Mouse (Mus musculus) common myeloid progenitor, adult 5-6 weeks (primary cell): ENCODE measurements around the gene Scfd2. TPM values are rescaled to one million over a fixed set of nuclear protein-coding genes. Genes with fewer than 3 reads are reported as not detected.

Source experiments
- ATAC-seq: replicated peaks from 2 replicates; pipeline ENCODE4 v1.8.0; 2016; ENCODE audit warnings: low read depth, mild to moderate bottlenecking, moderate TSS enrichment, inconsistent platforms; ENCODE audit not compliant: poor library complexity, severe bottlenecking
- total RNA-seq: library from RNA; stranded (forward); fragments of 200-1000, 187-1606 nt; gene quantifications from 2 replicates; pipeline ENCODE4 v1.2.3, GENCODE M21; 2017

Gene Scfd2
- total RNA-seq, 1 experiment from 2014 or later: 17.0 TPM

DNA sequence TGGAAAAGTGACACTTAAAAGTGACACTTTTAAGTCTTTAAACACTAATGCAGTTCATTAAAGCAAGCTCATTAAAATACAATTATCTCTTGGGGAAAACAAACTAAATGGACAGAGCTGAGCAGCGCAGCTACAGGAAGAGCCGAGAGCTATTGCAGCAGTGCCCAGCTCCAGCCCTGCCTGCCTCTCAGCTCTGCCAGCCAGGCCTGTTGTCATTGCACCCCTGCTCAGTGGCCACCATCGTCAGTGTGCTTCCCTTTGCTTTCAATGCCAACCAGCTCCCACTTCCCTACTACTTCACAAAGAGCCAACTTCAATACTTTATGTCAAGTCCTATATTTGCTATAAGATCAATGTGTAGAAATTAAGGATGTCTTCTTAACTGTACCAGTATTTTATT, 63.8 kb downstream of the Scfd2 start:
- no peak for ATAC-seq

DNA sequence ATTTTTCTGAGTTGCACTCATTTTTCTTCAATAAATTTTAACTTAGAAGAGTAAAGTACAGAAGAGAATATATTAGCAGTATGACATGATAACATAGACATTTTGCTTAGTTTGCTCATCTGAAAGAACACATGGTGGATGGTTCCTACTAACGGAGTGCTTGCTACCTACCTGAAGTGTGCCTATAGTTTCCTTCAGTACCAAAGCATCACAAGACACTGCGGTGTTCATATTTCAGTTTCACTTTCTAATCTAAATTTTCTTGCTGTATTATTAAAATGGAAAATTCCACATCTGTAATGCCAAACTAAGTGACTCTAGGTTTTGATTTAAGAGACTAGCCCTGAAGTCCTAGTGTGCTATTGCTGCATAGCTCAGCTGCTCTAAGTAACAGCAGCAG, 74.8 kb downstream of the Scfd2 start:
- no peak for ATAC-seq

DNA sequence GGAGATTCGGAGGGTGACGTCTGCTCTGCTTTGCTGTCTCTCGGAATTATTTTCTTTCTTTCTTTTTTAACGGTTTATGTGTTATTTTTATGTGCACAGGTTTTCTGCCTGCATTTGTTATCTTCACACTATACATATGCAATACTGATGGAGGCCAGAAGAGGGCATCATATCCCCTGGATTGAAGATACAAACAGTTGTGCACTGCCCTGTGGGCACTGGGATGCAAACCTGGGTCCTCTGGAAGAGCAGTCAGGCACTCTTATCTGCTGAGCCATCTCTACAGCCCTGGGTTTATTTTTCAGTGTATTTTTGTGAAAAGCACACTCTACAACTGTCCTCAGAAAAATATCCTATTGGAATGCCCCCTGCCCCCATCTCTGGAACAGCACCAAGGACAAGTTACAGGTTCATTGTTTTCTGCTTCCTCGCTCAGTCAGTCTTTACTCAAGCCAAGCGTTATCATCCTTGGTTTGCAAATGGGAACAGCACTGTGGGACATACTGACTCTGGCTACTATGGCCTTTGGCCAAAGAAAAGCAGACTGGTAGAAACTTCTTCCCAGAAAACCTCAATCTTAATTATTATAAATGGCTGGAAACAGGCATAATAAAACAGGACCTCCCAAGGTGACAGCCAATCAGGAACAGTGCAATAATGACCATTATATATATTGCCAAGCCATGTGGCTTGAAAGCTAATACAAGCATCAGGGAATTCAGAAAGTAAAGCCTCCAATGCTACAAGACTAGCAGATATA, 75.9 kb downstream of the Scfd2 start:
- ATAC-seq: no peak

DNA sequence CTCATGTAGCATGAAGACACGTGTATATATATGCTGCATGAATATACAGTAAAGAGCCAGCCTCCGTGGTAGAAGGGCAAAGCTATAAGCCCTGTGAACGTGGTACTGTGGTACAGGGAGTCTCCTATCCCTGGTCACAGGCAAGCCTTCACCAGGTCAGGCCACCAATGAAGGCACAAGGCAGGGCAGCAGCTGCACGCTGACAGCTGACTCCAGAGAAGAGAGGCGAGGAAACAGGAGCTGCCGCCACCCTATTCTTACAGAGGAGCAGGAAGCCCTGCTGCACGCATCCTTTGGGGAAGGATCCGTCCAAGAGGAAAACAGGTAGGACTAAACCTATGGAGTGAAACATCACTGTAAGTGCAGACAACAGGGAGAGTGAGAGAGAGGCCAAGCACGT, 76.5 kb downstream of the Scfd2 start:
- ATAC-seq: no peak

DNA sequence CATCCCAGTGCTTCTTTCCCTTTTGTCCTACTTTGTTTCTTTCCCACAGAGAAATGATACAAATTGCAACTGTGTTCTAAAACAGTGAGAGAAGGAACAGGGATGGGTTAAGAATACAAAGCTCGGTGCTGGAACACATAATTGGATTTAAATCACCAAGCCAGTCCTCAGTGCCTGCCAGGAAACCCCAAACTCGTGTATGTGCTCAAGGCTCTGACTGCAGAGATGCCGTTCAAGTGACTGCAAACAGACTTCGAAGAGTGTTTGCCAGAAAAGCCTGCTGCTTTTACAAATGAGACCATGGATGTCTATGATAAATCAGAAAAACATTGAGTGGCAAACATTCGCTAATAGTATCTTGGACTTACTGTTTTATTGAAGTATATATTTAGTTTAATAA, 80.6 kb downstream of the Scfd2 start:
- no peak for ATAC-seq

DNA sequence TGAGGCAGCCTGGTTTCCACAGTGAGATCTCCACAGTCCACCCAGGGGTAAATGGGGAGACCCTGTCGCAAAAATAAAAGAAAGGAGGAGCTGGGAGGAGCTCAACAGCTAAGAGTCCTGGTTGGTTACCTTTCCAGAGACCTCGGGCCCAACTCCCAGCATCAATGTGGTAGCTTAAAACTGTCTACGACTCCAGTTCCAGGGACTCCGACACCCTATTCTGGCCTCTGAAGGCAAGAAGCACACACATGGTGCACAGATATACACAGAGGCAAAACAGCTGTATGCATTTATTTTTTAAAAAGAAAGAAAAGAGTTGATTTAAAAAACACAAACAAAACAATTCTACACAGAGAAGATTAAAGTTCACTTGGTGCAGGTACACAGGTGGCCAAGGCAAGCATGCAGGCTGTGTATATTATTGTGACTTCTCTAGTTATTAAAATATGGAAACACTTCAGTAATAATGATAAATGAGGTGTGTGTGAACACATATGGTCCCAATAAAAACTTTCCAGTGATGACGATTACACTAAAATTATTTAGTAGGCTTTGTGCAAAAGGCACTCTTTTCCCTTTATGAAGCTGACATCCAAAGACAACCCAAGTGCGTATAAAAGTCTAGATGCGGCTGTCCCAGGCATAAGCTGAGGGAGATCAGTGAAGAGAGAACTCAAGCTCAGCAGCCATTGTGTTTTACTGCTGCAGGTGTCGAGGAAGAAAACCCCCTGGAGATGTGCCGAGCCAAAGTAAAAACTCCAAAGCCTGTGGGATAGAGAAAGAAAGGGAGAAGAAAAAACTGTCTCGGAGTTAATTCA, 83.8 kb downstream of the Scfd2 start:
- no peak for ATAC-seq

DNA sequence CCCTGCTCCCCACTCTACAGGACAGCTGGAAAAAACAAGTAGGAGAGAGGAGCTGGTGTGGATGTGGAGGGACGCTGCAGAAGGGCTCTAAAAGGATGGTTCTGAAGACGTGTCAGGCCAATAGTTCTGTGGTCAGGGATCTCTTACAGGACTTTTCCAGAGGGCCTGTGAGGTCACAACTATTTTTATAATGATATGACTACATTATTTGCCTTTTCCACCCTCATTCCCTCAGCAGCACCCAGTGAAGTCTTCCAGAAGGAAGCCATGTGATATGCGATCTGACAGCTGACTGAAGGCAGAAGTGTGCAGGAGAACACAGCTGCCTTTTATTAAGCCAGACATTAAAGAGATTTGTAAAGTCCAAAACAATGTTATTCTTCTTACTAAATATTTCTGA, 85.7 kb downstream of the Scfd2 start:
- ATAC-seq: no peak

DNA sequence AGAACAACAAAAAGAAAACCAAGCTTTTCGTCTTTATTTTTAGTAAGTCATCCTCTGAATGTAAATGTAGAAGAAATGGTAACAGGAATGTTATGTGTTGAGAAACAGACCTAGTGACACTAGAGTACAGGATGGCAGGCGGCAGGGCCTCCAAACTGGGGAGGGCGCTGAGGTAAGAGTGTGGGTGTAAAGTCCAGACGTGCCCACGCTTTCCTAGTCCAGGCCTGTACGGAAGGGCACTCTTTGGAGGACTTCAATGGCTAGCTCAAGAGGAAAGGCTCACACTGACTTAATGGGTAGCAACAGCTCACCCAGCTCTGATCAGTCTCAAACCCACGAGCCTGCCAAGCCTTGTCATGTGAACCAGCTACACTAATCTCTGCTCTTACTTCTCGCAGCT, 93.2 kb downstream of the Scfd2 start:
- no peak for ATAC-seq

DNA sequence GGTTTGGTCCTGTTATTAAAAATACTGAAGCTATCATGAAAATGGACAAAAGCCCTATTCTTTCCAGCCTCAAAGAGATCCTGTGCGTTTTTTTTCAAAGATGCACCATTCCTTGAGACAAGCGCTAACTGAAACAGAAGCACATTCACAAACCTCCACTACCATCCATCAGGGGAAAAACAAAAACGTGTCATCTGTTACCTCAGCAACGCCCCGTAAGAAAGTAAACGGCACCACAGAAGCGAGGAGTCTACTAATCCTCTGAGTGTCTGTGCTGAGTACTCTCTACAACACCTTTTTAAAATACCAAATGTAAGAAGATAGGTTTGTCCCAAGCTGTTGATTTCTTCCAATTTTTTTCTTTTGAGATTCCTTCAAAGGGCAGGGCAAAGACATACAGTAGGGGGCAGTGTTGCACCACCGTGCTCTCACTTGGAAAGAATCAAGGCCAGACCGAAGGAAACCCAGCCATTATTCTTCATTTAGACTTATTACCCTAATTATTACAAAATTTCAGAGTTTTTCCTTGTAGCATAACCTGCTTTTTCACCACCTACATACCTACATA, 97.9 kb downstream of the Scfd2 start:
- peak; percentile 64; the same call in 1 of the 2 replicates for ATAC-seq

DNA sequence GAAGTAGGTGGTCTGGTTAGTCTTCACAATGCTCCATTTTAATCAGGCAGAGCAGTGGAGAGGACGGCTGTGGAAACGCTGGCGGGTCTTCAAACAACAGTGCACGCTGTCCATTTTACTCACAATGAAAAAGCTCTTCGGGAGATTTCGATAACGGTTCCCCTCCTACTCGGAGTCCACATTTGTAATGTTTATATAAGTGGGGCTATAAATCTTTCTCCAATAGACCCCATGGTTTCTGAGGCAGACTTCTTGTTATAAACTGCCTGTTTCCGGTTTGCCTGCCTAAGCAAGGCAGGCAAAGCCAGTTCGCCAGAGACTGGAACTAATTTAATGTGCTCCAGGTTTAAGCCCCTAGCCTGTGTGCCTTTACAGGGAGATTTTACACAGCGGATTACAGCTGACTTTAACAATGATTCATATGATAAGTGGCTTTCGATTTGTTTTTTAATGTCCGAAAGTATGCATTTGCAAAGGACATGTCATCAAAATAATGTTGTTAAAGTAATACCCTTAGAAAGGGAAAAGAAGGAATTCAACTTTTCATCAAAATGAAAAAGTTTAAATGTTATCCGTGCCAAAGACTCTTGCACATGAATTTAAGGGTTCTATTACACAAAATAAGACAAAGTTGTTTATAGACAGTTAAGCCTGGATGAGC, 98.5 kb downstream of the Scfd2 start:
- ATAC-seq: 0 out of 2 replicates have a peak, but pooled peaks have one; percentile 19

DNA sequence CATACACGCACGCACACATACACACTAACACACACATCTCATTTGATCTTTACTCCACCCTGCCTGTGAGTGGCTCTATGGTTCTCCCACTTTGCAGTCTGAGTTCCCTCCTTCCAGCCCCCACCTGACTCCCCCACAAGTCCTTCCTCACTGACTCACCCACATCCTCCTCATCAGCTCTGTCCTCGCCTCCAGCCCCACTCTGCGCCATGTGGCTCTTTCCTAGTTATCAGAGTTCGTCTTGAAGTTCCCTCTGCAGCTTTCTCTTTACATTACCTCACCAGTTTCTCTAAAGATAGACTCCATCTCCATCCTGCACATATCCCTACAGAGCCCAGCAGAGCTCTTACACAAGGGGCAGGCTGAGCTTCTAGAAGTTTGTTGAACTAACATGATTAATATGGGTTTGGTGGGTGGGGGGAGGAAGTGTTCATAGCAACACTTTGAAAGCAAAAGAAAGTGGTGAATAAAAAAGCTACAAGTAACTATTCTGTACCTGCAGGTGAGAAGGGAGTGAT, 110.9 kb downstream of the Scfd2 start:
- ATAC-seq: peak; percentile 56; the same call in 1 of the 2 replicates

DNA sequence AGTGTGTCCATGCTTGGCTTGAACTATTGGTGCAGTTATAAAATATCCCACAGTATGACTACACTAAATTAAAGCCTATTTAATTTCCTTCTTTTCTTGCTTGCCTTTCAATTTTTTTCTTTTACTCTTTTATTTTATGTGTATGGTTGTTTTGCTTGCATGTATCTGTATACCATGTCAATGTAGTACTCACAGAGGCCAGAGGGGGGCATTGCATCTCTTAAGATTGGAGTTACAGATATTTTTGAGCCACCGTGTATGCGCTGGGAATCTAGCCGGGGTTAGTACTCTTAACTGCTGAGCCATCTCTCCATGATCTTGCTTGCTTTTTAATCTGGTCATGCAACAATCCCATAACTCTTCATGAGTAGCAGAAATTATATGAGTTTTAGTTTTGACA, 119.0 kb downstream of the Scfd2 start:
- no peak for ATAC-seq

DNA sequence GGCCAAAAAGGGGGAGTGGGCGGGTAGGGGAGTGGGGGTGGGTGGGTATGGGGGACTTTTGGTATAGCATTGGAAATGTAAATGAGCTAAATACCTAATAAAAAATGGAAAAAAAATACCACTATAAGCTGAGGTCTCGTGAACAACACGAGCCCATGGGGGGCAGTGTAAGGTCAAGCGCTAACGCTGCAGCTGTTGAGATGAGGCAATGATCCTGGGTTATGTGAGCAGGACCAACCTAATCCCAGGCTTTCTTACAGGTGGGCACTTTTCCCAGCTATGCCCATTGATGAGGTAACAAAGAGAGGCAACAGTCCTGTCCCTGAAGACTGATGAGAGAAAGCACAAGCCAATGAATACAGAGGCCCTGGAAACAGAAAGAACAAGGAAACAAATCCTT, 126.7 kb downstream of the Scfd2 start:
- ATAC-seq: no peak

DNA sequence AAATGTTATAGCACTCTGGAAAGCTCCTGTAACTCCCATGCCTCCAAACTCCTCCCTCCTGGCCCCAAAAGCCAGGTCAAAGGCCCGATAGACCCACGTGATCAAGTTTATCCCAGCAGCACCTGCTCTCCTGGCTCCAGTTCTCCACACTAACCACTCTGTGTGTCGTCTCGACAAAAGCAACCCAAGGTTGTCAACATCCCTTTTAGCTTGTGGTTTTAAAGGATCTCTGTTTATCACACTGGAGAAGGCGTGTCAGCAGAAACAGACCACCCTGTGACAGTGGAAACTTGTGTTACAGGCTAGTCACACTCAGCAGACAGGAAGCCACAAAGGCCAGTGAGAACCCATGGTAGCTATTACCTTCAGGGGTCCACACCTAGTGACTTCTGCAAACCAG, 127.5 kb downstream of the Scfd2 start:
- ATAC-seq: peak; percentile 97

DNA sequence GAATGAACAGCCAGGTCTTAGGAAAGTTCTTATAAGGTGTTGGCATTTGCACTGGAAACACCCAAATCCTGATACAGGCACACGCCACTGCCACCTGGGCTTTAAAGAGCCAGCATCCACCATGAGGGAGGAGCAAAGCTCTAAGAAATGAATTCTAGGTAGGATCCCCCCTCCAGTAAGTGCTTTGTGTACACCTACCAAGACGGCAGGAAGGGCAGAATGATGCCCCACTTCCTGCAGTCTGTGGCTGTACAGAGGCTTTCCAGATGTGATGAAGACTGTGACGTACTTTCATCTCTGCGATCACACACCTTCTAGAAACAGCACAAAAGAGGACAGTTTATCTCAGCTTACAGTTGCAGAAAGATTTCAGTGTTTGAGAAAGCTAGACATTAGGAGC, 128.9 kb downstream of the Scfd2 start:
- ATAC-seq: no peak

DNA sequence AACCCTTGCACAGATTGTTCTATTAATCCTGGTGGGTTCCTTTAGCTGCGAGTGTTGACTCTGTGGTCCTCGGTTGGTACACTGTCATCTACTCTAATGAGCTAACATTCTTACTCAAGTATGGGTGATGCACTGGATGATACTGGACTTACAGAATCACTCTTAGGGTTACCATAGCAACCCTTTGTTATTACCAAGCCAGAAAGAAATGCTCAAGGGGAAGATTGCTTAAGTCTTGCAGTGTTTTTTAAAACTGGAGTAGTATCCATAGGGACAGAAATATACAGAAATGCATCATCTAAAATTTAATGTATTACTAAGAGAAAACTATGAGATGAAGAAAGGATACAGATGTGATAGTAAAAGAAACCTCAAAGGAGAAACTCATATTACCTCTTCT, 139.8 kb downstream of the Scfd2 start:
- ATAC-seq: no peak

DNA sequence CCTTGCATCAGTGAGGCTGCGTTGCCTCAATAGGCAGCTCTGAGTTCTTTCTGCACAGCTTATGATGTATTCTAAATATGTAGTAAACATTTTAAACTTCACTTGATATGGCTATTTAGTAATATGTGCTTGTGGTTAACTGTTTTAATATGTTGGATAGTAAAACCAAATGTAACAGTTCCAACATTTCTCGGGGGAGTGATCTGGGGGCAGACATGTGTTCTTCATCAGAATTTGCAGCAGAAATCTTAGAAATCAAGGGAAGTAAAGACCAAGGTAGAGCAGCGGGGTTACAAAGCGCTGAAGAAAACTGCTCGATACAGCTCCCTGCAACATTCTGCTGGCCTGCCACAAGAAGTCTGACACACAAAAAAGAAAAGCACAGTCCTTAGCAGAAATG, 140.2 kb downstream of the Scfd2 start:
- ATAC-seq: no peak

DNA sequence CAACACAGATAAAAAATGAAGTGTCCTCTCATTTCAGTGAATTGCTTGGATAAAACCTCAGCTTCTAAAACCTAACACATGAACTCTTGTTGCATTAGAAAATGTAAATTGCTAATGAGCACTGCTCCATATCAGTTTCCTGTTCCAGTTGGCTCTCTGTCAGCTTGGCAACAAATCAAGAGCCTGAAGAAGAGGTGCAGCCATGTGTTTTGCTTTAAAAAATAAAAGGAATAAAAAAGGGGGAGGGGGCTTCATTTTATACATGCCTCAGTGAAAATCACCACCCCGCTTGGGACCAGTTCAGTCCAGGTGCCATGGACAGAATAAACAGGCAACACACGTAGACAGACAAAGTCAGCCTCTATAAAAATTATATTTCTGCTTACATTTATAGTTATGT, 142.7 kb downstream of the Scfd2 start:
- no peak for ATAC-seq

DNA sequence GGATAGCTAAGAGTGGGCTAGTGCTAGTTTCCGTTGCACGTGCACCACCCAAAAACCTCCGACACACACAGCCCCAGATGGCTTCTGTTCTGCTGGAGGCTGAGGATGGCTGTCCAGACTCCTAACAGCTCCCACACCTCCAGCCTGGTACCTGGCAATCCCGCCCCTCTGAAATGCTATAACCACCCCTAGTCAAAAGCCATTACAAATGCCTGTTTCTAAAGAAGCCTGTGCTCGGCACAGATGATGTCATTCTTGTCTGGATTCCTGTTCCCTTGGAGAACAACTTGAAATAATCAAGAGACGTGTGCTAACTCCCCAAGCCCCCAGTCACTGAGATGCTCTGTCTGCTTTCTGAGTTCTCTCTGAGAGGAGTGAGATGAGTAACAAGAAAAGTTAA, 143.5 kb downstream of the Scfd2 start:
- no peak for ATAC-seq

DNA sequence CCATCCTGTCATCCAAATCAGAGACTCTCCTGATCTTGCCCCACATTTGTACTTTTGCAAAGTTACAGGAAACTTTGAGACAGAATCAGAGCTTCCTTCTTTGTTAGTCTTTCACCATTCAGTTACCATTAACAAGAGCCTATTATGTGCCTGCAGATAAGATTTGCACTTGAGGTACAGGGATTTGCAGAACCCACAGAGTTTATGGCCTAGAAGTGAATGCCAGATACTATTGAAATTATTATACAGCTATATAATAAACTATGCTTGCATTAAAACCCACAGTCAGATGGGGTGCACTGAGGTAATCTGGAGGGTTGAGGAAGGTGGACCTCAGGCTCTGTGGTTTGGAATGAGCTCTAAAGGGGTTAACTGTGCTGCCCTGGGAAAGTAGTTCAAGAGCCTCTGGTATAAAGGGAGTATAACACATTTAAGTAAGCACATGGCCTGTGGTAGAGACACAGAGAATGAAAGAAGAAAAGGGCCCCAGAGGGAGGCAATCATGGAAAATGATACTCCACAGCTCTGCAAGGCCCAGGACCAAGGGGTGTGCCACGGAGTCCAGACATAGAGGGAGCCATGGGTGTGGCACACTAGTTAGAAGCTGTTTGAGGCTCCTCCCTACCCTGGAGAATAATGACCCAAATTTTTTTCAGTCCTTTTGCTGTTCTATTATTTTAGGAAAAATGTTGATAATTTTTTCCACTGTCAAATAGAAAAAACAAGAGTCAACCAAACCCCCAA, 144.2 kb downstream of the Scfd2 start:
- no peak for ATAC-seq
